Mouse (Mus musculus) stomach, embryonic 16.5 days (tissue): Measurements from ENCODE around the gene Magohb. TPM values are rescaled to one million over a fixed set of nuclear protein-coding genes. Genes with fewer than 3 reads are reported as not detected.

Experiments
- ATAC-seq: fragments of 200-750 bp; cut with Nextera tagmentation; 2 replicates; pipeline ENCODE4 v1.8.0; 2017; ENCODE audit warnings: moderate number of reproducible peaks, moderate TSS enrichment; ENCODE audit not compliant: insufficient read depth, low FRiP score
- H3K27ac ChIP-seq: fragments of 300-500 bp; sonication (generic); 2 replicates; pipeline ENCODE4 v1.5.1; 2014; ENCODE audit warnings: low read length
- H3K27me3 ChIP-seq: fragments of 300-500 bp; sonication (generic); 2 replicates; pipeline ENCODE4 v1.6.1; 2014; ENCODE audit warnings: low read length, control low read depth, mixed read lengths; ENCODE audit not compliant: control insufficient read depth, insufficient read depth
- H3K36me3 ChIP-seq: fragments of 300-500 bp; sonication (generic); 2 replicates; pipeline ENCODE4 v1.6.1; 2014; ENCODE audit warnings: low read length; ENCODE audit not compliant: control insufficient read depth, insufficient read depth
- H3K4me1 ChIP-seq: fragments of 300-500 bp; sonication (generic); 2 replicates; pipeline ENCODE4 v1.6.1; 2014; ENCODE audit warnings: low read length, control low read depth, mixed read lengths; ENCODE audit not compliant: control insufficient read depth, insufficient read depth
- H3K4me2 ChIP-seq: fragments of 300-500 bp; sonication (generic); 2 replicates; pipeline ENCODE4 v1.6.1; 2014; ENCODE audit warnings: low read depth, low read length, mixed read lengths
- H3K4me3 ChIP-seq: fragments of 300-500 bp; sonication (generic); replicated peaks from 2 replicates; pipeline ENCODE4 v1.5.1; 2014; ENCODE audit warnings: mild to moderate bottlenecking, low read length
- H3K9ac ChIP-seq: fragments of 300-500 bp; sonication (generic); 2 replicates; pipeline ENCODE4 v1.6.1; 2014; ENCODE audit warnings: low read length
- H3K9me3 ChIP-seq: fragments of 300-500 bp; sonication (generic); replicated peaks from 2 replicates; pipeline ENCODE4 v1.6.1; 2016; ENCODE audit warnings: low read length, control low read depth; ENCODE audit not compliant: control insufficient read depth
- WGBS: fragments of 180-500 bp; shearing (Covaris S2); extraction: QIAGEN DNeasy Blood & Tissue Kit; methylation state at CpG from one replicate; pipeline ENCODE4 v1.1.7; 2014; 5-methylcytosine and 5-hydroxymethylcytosine counted together
- polyA plus RNA-seq: library from polyadenylated mRNA; unstranded; fragments of >200 nt; fragmentation: Nextera tagmentation; extraction: Ambion mirVana; gene quantifications from 2 replicates; pipeline ENCODE4 v1.2.1, GENCODE M21; 2015

Gene Magohb
- polyA plus RNA-seq = 42.4 and 51.3 TPM in 2 replicates

DNA sequence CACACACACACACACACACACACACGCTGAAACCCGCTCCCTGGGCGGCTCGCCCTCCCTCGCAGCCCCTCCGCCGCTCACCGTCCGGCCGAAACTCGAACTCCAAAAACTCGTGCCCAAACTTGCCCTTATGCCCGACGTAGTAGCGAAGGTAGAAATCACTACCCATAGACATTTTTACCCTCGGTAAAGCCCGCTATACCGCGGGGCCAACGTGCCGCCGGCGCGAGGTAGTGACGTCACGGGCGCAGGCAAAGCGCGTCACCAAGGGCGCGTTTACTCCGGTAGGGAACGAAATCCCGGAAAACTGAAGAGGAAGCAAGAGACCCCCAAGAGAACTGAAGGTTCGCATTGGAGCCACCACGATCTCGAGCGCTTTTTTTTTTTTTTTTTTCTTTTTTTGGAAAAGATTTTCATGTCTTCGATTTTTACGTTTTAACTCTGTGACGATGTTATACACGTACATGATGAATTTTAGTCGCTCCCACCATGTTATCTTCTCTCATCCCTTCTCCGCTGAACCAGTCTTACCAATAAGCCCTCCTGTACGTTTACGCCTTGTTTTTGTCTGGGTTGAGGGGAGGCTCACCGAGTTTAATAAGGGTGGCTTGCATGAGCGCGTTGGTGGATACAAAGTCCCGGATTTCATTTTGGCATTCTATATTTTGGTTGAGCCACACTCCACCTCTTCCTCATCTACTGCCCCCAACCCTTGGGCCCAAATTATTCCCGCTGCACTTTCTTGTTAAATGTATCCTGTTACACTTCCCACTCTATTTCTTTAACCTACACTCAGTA lies at the start of gene Magohb:
Gene Magohb (minus strand): TSS at position 254 of the 798 bp plus-strand sequence.
- Histone ChIP-seq H3K4me1 (peaks cover 6% of the 10 kb centered on the region; the same call in 1 of the 2 replicates), H3K4me3 (peak within 1 kb of the TSS; percentile 73), H3K36me3 (no peaks in the 10 kb centered on the region), H3K27ac (peak within 1 kb of the TSS; percentile 89), H3K9me3 (no peaks in the 10 kb centered on the region), H3K4me2 (peak within 1 kb of the TSS; percentile 84), H3K27me3 (no peaks in the 10 kb centered on the region), H3K9ac (peak within 1 kb of the TSS; percentile 72)
- 4% methylated on average over 50 of the region's 51 CpGs for WGBS
- ATAC-seq = peak; percentile 83

DNA sequence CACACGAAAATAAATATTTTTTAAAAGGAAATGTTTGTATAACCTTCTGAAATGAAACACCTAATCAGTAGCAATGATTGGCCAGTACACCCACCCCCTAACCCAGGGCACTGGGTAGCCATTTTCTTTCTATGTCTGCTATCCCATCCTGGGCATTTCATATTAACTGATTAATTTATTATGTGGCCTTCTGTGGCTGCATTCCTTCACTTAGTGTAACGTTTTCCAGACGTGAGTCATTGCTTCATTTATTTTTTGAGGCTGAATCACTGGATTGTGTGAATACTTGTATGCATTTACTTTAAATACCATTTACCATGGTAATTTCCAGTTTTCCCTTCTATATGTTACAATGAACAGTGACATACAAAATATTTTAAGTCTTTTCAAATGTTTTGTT lies 47.0 kb upstream of the Magohb start:
- H3K4me1 ChIP-seq = no peaks in the 10 kb centered on the region
- H3K36me3 ChIP-seq = no peaks in the 10 kb centered on the region
- H3K9ac ChIP-seq = no peak overlapping the region
- 48% methylated on average over 3 of the region's 3 CpGs for WGBS
- H3K4me3 ChIP-seq = no peak overlapping the region
- H3K27me3 ChIP-seq = no peaks in the 10 kb centered on the region
- no peak overlapping the region for H3K27ac ChIP-seq
- no peak for ATAC-seq
- no peak overlapping the region for H3K4me2 ChIP-seq
- no peaks in the 10 kb centered on the region for H3K9me3 ChIP-seq

DNA sequence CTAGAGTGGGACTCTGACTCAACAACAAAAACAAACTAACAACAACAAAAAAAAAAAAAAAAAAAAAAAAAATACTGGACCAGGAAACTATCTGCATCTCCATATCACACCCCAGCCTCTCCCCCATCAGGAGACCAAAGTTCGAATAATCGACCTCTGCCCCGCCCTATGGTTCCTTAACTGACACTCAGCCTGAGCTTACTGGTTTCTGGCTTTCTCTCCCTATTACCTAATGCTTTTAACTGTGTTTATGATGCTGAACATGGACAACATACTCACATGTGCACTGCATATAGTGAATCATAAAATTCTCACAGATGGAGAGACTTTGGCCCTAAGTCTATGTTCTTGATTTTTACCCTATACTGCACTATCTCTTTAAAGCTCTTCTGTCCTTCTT lies 46.3 kb upstream of the Magohb start:
- ATAC-seq = peak; percentile 56; the same call in 1 of the 2 replicates
- H3K4me2 ChIP-seq = no peak overlapping the region
- H3K4me3 ChIP-seq = no peak overlapping the region
- no peaks in the 10 kb centered on the region for H3K27me3 ChIP-seq
- no peak overlapping the region for H3K27ac ChIP-seq
- H3K36me3 ChIP-seq = no peaks in the 10 kb centered on the region
- no peak overlapping the region for H3K9ac ChIP-seq
- H3K9me3 ChIP-seq = no peaks in the 10 kb centered on the region
- WGBS = 73% methylated on average over 3 of the region's 3 CpGs
- H3K4me1 ChIP-seq = no peaks in the 10 kb centered on the region

DNA sequence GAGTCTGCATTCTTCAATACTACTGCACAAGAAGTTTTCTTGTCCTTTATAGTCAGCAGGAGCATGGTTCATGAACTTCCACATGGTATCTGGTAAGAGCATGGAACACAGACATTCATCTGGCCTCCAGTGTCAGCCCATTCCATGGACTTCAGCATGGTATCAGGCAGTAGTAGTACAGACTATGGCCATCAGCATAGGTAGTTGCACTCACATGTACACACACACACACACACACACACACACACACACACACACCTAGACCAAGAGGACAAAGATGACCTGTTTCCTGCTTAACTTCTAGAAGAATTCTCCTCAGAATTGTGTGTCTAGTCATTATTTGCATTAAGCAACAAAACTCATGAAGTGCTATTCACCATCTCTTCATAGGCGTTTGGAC lies 45.7 kb upstream of the Magohb start:
- no peak overlapping the region for H3K4me2 ChIP-seq
- H3K9me3 ChIP-seq = no peaks in the 10 kb centered on the region
- ATAC-seq = no peak
- no peaks in the 10 kb centered on the region for H3K4me1 ChIP-seq
- no peak overlapping the region for H3K4me3 ChIP-seq
- no peak overlapping the region for H3K27ac ChIP-seq
- H3K27me3 ChIP-seq = no peaks in the 10 kb centered on the region
- no peaks in the 10 kb centered on the region for H3K36me3 ChIP-seq
- 76% methylated on average over 1 of the region's 1 CpGs for WGBS
- no peak overlapping the region for H3K9ac ChIP-seq

DNA sequence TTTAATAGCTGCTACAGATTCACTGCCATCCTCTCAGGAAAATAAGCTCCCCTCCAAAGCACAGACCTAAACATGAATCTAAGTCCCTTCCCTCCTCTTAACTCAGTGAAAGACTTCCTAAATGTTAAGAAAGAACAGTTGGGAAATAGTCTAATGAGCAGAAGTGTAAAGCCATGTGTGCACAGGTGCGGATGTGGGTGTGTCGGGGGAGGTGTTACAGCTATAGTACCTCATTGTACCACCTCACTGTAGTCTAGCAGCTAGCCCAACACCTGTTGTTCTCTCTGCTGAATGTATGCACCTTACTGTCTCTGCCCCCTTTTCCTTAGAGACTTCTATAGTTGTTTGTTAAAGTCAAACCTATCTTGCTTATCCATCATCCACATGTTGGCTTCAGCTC lies 34.0 kb upstream of the Magohb start:
- no peaks in the 10 kb centered on the region for H3K27me3 ChIP-seq
- no peak overlapping the region for H3K9ac ChIP-seq
- H3K36me3 ChIP-seq = no peaks in the 10 kb centered on the region
- ATAC-seq = no peak
- no peaks in the 10 kb centered on the region for H3K4me1 ChIP-seq
- H3K9me3 ChIP-seq = no peaks in the 10 kb centered on the region
- WGBS = 74% methylated on average over 2 of the region's 2 CpGs
- H3K27ac ChIP-seq = no peak overlapping the region
- no peak overlapping the region for H3K4me3 ChIP-seq
- no peak overlapping the region for H3K4me2 ChIP-seq

DNA sequence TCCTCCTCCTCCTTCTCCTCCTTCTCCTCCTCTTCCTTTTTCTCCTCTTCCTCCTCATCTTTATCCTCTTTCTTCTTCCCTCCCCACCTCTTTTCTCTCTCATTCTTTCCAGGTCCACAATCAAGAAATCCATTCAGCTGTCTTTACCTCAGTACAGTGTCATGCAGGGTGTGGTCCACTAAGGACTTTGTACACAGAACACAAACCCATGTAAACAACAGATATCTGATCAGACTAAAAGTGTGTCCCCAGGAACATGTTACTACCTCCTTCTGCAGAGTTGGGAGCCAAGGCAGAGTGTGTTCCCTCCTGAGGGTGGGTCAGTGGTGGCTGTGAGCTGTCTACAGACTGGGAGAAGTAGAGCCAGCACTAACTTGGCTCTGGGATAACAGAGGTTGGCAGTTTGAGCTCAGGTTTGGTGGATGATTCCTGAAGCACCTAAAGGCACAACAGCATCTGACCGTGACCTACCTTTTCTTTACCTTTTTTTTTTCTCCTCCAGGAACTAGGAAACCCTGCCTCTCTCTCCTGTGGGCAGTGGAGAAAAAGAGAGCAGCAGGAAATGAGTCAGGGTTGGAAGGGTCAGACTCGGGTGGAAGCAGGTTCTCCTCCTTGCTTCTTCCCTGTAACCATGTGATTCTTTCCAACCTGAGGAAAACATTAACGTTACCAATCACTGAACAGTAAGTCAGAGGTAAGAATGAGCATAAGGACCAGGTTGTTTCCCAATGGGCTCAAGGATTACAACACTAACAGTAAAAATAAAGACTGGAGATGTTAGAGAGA lies 29.0 kb upstream of the Magohb start:
- Histone ChIP-seq H3K4me1 (no peaks in the 10 kb centered on the region), H3K4me3 (no peak overlapping the region), H3K9ac (no peak overlapping the region), H3K4me2 (no peak overlapping the region), H3K27me3 (no peaks in the 10 kb centered on the region), H3K36me3 (no peaks in the 10 kb centered on the region), H3K9me3 (no peaks in the 10 kb centered on the region), H3K27ac (0 out of 2 replicates have a peak overlapping the region, but pooled peaks have one; percentile 4)
- ATAC-seq = peak; percentile 66; the same call in 1 of the 2 replicates
- 60% methylated on average over 3 of the region's 3 CpGs for WGBS

DNA sequence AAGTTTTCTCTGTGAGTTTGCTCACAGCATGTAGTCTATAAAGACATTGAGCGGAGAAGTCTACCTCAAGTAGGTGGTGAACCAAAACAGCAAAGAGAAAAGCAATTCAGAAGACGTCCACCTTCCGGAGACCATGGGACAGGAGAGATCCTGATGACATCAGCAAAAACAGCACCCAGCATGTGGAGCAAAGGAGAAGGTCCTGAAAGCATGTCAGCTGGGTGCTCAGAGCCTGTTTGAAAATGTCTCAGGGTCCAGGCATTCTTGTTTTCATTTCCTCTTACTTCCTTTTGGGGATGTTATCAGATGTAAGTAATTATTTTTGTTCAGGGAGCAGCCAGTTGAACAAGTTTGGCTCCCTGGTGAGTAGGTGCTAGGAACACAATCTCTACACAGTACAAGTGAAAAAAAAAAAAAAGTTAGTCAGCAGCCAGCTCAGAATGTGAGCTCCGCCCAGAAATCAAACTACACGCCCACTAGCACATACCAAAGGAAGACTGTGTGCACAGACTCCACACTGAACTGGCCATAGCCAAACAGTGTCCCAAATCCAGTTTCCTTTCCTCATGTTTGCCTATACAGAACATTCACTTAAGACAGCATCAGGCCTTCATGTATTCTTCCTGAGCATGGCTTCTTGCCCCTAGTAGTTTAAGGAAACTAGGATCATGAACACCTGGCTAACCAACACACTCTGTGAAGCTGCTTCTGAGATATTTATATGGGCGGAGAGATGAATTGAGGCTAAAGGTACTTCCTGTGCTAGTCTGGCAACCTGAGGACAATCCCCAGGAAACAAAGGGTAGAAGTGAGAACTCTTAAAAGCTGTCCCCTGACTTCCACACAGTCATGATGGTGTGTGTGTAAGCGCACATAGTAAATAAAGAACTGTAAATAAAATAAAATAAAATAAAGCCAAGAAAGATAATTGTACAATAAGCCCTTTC lies 23.4 kb upstream of the Magohb start:
- Histone ChIP-seq H3K9me3 (no peaks in the 10 kb centered on the region), H3K36me3 (no peaks in the 10 kb centered on the region), H3K4me3 (no peak overlapping the region), H3K4me1 (no peaks in the 10 kb centered on the region), H3K27ac (peak overlapping the region; percentile 87), H3K27me3 (no peaks in the 10 kb centered on the region), H3K4me2 (no peak overlapping the region), H3K9ac (no peak overlapping the region)
- peak; percentile 95 for ATAC-seq
- WGBS = 69% methylated on average over 7 of the region's 7 CpGs

DNA sequence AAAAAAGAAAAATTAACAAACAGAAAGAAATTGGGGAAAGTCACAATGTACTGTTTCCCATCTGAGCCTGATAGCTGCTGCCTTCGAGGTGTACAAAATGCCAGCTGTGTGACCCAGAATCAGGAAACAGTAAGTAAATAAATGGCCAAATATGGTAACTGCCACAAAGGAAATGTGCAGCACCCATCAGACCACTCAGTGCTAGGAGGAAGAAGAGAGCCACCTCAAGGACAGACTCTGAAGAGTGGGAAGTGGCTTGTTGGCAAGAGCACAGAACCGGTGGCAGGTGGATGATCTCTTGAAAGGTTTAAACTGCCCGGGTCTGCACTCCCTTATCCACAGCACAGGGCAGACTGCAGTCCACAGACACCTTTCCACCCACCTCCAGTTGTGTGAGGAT lies 15.0 kb upstream of the Magohb start:
- Histone ChIP-seq H3K27me3 (no peaks in the 10 kb centered on the region), H3K9me3 (no peaks in the 10 kb centered on the region), H3K4me3 (no peak overlapping the region), H3K36me3 (no peaks in the 10 kb centered on the region), H3K4me2 (no peak overlapping the region), H3K9ac (no peak overlapping the region), H3K27ac (no peak overlapping the region), H3K4me1 (no peaks in the 10 kb centered on the region)
- ATAC-seq = no peak; the same call in 1 of the 2 replicates
- 46% methylated on average over 3 of the region's 3 CpGs for WGBS
